Mouse (Mus musculus) thymus, postnatal 0 days (tissue): Measurements from ENCODE around the gene Afdn. TPM values are rescaled to one million over a fixed set of nuclear protein-coding genes. Genes with fewer than 3 reads are reported as not detected.

Experiments used
- DNase-seq: peaks from one replicate; pipeline ENCODE4 v3.0.0-alpha.2; 2015; ENCODE audit warnings: low spot score
- polyA plus RNA-seq: library from polyadenylated mRNA; unstranded; fragments of >200 nt; fragmentation: Nextera tagmentation; extraction: Ambion mirVana; gene quantifications from 2 replicates; pipeline ENCODE4 v1.2.1, GENCODE M21; 2015

Gene Afdn
- 20.8 and 29.9 TPM in 2 replicates for polyA plus RNA-seq

DNA sequence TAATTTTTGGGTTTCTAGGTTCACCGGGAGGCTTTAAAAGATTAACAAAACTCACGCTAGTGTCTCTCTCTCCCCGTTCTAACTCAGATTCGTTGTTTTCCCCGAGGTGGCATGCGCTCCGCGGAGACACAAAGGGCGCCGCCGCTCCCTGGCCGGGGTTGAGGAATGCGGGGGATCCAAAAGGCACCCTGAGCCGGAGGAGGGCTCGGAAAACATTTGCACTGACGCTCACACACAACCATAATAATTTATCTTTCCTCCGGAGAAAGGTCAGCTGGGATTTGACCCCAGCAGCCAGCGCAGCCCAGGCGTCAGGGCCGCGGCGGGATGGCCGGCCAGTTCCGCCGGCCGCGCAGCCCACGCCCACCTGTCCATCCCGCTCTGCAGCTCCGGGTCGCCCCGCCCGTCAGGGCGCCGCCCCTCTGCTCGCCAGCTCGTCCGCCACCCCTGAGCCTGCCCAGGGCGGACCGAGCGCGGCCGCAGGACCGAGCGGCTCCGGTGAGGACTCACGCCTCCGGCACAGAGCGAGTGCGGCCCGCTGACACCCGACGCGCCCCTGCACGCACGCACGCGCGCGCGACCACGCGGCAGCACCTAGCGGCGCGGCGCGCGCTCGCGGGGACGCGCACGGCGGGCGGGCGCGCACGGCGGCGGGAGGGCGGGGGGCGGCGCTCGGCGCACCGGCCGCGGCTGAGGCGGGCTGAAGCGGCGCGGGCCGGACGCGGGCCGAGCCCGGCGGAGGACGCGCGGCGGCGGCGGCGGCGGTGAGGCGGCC, at the start of gene Afdn:
Gene Afdn (plus strand): TSS at position 687 of the 775 bp plus-strand sequence.
- DNase-seq: peak; percentile 76

DNA sequence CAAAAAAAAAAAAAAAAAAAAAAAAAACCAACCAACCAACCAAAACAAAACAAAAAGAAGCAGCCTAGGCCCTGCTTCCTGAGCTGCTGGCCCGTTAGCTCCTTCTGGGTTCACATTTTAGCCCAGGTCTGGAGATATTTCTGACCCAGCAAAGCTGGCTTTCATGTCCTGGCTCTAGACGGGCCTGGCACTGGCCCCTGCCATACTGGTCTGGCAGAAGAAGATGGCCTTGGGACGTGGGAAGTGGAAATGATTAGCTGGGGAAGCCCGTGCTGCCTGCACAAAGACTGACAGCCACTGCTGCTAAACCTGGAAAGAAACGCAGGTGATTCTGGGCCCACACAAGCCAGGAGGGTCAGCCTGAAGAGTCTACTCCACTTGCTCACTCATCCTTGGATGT, 49.2 kb upstream of the Afdn start:
- DNase-seq: no peak

DNA sequence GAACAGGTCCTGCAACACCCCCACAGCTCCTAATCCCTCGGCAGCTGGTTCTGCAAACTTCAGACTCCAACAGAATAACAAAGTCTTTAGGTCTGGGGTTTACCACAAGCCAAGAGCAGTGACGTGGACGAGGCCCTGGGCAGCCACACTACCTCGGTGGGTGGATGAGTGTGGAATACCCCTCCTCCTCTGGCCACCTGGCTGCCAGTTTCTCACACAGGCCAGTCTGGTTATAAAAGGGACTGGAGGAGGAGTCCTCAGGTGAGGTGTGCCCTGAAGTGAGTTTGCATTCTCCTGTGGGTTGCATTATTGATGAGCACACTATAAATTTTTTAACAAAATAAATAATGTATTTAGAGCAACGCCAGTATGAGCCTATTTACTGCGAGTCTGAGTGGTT, 48.2 kb upstream of the Afdn start:
- no peak for DNase-seq

DNA sequence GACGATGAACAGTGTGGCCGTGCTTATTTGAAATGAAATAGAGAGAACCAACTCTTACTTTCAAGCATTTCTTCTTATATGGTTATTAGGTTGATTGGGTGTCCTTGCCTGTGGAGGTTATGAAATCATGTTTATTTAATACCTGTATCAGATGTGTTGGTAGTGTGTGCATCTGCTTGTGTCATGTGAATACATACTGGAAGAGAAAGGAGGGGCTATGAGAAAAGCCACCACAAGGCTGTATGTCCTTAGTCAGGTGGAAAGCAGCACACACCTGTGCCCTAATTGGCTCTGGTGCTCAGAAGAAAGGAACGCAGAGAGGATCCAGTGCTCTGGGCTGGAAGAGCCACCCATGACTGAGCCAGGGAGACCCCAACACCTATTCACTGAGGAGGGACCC, 47.8 kb upstream of the Afdn start:
- no peak for DNase-seq

DNA sequence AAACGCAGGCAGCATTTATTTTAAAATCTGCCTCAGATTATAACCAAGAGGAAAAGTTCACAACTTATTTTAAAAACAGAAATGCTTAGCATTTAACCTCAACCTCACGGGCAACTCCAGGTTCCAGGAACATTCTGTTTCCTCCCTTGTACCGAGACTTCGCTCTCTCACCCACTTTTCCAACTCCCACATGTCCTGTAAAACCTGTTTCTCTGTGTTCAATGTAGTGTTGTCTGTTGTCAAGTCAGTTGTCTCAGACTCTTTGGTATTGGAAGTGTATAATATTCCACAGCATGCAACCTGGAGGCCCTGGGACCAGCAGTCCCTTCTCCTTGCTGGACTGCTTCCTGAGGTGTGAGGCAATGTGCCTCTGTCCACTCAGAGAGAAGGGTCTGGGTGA, 46.2 kb upstream of the Afdn start:
- no peak for DNase-seq

DNA sequence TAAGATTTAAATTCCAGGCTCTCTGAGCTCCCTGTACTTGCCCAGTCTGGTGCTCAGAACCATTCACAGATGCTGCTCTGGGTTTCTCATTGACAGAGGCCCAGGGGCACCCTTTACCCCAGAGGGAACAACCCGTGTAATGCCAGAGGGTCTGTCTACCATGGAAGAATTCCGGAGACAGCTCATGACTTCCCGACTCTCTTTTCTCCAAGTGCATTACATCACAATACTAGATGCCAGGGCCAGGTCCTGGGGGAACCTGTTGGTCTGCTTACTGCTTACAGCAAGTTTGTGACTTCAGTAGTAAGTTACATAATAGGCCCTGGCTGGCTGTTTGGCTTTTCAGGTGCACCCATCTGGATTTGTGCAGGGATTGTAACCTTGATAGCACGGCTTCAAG, 45.7 kb upstream of the Afdn start:
- no peak for DNase-seq

DNA sequence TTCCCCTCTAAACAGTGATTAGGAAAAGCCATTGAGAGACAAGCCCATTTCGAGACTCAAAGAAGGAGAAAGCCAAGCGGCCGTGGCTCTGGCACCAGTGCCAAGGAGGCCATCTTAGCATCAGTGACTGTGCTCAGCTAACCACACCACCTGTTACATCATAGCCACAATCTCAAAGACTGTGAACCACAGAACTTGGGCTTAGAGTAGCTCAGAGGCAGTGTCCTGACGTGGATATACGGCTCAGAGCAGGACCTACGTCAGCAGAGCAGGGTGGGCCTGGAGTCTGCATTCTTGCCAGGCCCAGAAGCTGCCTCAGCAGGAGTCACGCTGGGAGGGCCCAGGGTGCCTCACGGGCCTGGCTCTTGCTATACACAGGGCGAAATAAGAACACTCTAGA, 44.8 kb upstream of the Afdn start:
- peak; percentile 72 for DNase-seq

DNA sequence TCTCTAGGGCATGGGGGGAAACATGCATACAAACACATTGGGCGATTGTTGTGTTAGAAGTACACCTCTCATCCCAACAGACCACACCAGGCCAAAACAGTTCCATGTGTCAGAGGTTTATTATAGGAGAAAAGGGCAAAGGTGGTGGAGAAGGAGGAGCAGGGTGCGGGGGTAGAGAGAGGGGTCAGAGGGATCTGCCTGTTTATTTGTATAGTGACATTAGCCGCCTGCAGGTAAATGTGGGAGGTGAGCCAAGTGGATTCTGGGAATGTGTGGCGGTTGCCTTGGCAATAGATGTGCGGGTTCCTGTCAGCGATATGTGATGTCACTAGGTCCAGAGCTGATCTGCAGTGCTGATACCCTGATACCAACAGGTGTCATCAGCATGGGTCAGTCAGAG, 44.0 kb upstream of the Afdn start:
- no peak for DNase-seq

DNA sequence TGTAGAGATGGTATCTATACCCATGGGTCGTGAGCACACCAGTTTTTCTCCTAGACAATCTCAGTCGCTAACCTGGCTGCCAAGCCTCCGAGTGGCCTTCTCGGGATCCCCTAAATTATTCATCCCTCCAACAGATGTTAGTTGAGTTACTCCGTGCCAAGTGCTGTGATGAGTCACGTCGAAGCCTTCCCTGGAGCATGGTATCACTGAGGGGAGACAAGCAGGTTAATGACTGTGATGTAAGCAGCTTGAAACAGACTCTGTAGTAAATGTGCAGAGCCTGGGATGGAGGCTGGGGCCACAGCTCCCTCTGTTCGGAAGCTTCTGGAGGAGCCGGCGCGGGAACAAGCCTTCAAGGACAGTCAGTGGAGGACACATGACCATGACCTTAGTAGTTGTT, 42.9 kb upstream of the Afdn start:
- DNase-seq: no peak

DNA sequence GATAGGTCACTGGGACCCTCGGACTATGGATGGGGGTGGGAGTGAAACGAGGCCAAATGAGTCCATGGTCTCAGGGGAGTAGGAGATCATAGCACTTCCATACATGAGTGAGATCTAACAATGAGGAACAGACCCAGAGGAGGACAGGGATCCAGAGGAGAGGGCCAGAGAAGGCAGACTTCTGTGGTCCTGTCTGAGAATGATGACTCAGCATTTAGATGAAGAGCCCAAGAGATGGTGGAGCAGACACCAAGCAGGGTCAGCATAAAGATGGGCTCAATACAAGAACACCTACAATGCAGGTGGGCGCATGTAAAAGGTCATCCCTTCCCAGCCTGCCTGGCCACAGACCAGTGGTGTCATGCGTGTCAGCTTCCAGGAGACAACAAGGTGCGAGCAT, 40.2 kb upstream of the Afdn start:
- DNase-seq: no peak

DNA sequence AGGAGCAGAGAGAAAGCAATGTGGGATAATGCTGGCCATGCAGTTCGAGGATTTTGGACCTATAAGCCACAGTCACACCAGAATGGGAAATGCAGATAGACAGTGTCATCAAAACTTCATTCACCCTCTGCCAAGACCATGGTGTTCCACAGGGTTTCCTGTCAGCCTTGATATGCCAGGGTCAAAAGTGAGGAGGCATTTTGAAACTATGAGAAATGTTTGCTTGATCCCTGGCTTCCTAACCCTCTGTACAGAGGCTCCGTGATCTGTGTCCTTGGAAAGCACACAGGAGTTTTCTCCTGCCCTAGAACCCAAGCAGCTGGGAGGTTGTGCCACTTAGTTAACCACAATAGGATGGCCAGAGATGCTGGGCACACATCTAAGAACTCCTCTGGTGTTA, 39.0 kb upstream of the Afdn start:
- no peak for DNase-seq

DNA sequence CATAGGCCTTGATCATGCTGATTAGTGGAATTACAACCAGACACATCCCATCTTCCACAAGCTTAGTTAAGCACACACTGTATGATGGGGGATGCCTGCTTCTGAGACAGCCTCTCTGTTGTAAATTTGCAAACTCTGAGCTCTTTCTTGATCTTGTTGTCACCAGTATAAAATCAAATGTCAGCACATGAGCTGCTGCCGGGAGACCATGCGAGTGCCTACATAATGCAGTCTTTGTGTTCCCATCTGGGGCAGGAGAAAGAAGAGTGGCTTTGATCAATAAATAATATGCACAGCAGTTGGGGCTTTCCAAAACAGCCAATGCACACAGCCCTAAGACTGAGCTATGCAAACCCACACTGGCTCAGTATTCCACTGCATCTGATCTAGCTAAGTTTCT, 37.9 kb upstream of the Afdn start:
- no peak for DNase-seq

DNA sequence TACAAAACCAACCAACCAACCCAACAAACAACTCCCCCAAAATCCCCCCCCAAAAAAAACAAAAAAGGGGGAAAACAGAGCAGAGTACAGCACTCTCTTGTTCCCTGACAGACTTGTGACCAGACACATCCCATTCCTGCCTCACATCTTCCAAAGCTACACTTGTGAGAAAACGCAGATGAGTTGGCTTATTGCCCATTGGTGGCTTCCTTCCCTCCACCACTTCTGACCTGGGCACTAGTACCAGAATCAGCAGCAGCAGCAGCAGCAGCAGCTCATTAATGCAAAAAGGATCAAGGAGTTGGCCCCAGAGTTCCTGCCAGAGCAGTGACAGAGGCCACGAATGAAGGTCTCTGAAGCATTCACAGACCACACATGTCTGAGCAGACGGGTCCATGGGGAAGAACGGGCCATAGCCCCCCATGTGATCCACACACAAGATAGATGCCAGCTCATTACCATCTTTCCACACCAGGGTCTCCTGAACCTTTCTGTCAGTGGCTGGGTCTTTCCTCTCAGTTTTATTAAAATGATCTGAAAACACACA, 35.3 kb upstream of the Afdn start:
- no peak for DNase-seq

DNA sequence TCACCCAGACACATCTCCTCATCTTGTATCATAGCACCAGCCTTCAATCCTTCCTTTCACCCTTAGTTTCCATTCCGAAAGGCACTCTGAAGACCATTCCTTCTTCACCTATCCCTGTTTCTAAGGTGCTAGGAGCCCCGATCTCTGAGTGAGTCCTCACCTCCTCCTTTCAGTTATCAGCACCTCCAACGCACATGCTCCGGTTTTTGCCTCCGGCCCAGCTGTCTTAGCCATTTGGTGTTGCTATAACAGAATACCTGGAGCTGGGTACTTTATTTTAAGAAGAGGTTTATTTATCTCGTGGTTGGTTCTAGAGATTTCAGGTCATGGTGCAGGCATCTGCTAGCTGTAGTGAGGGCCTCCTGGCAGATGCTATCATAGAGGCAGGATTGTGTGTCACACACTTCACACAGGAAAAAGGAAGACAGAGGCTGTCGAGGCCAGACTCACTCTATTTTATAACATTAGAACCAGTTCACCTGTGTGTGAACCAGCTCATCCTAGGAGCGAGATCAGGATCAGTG, 33.4 kb upstream of the Afdn start:
- DNase-seq: no peak

DNA sequence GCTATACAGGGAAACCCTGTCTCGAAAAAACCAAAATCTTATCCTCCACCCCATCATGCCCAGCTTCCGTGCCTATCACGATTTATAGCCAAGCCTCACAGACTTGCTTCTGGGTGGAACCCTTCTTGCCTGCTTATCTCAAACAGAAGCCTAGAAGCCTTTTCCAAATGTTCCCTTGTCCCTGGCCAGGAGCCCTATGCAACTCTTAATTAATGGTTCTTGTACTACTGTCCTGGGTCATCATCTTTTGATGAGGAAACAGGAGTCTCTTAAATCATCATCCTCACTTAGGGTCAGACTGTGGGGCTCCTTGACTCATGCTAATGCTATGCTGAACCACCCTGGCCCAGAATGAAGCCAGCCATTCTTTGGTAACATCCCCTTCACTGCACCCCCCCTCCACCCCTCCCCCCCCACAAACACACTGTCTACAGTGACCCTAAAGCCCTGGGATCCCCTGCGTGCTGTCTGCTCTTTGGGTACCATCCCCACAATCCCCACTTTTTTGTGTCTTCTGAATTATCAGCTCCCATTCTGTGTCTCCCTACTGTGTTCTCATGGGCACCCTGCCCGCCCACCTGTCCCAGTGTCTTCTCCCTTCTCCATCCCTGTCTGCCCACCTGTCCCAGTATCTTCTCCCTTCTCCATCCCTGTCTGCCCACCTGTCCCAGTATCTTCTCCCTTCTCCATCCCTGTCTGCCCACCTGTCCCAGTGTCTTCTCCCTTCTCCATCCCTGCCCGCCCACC, 29.2 kb upstream of the Afdn start:
- no peak for DNase-seq

DNA sequence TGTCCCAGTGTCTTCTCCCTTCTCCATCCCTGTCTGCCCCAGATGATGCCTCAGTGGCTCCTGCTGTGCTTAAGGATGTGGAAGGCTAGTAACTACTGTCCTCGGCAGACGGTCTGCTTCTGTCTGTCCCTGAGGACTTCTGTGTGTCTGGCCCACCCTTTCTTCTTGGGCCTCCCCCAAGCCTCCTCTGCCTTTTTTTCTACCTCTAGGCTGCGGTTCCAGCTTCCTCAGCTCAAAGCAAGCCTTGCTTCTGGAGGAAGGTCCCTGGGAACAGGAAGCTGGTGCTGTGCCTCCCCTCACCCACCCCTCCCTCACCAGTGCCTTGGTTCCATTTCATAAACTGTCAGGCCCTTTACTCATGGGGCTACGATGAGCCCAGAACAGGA, 28.6 kb upstream of the Afdn start:
- peak; percentile 33 for DNase-seq

DNA sequence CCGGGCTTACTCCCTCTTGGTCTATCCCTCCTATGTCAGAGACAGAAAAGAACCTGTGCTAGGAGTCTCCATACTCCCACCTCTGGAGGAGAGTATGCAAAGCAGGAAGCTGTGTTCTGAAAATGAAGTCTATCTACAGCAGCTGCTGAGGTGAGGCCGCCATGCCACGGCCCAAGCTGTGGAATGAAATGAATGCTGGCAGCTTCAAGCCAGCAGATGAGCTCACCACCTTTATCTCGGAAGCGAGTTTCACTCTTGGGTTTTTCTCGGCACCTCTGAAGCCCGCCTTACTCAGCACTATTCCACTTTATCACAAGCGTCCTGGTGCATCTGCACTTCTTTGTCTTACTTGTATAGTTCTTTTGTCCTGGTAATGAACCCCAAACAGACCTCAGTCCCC, 27.7 kb upstream of the Afdn start:
- no peak for DNase-seq

DNA sequence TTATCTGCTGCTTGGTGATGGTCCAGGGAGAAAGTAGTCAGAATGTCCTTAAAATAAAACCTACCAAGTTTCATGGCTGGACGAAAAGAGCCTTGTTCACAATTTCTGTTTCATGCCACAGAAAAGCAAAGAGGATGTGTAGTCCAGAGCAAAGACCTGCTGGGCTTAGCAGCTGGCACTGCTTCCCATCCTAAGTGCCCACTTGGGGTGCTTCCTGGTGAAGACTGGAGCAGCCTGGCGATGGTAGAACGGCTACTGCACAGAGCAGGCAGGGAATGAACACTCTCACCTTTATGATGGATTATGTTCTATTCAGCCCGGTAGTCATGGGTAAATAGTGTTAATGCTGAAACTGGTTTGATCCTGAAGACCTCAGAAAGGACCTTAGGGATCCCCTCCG, 26.4 kb upstream of the Afdn start:
- no peak for DNase-seq

DNA sequence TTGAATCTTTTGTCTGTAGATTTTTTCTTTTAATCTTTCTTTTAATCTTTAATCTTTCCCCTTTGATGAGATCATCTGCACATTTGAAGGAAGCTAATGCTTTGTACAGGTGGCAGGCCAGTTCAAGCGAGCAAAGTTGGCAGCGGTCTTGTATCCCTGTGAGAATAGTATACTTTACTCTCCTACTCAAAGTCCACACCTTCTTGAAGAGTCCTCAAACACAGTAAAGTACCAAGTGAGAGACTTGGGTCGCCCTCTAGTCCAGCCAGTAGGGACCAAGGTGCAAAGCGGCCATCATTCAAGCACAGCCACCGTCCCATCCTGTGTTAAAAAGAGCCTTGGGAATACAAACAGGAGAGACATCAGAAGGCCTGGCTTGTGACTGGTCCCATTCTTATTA, 25.3 kb upstream of the Afdn start:
- DNase-seq: no peak

DNA sequence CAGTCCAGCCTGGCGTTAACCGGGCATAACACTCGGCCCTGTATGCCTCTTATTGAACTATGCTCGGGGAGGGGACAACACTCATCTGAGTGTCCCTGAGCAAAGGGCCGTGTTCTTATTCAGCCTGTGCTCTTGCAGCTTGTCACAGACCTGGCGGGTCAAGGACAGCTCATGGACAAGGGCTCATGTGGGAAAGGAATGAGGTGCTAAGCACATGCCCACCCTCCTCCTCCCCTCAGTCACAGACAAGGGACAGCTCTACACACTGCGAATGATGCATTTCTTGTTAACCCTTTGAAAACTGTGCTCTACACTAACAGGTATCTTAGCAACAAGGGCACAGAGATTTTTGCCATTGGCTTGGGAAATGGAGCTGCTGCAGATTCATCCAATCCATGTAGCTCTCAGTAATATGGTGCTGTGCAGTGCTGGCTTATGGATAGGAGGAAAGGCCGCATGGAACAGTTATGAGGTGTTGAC, 24.5 kb upstream of the Afdn start:
- no peak for DNase-seq

DNA sequence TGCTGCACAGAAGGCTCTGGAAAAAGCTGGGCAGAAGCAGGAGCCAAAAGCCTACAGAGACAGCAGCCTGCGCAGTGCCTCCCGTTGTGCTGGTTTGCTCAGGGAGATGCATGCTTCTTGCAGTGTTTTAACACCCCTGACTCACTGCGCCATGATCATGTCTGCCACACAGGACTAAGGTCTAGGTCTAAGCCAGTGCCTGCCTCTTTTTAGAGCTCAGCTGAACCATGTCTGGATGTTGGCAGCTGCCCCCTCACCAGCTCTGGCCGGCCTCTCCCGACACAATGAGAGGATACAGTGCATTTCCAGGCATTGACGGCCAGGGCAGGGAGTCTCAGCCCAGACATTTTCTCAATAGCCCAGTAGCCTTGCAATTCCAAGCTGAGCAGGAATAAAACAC, 23.0 kb upstream of the Afdn start:
- DNase-seq: no peak

DNA sequence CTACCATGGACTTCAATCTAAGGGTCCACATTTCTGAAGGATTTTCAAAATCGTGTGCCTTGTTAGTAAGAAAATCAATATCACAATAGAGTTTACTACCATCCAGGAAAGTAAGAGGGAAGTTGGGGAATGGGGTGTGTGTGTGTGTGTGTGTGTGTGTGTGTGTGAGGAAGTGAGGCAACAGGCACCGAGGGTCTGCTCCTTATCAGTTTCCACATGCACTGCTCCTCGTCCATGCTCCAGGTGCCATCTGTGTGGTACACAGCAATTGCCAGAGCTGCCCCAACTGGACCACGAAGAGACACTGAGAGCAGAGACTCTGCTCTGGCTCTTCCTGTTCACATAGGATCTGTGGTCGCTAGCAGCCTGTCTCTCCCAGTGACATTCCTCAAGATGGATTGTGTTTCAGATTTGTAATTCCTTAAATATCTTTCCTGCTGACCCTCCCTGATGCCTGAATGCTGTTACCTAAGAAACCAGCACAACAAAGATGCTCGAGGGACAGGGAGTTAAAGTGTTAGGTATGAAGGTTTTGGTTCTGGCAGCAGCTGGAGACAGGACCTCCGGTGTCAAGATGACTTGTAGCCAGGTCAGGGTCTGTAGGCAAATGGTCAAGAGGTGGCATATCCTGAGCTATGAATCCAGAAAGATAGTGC, 22.1 kb upstream of the Afdn start:
- DNase-seq: no peak
